Mouse (Mus musculus) left cerebral cortex, adult 18-20 months (tissue): Measurements from ENCODE around the gene Zfp850. TPM values are rescaled to one million over a fixed set of nuclear protein-coding genes. Genes with fewer than 3 reads are reported as not detected.
A peak's percentile ranks its signal among the peaks of the same experiment; 100 is the strongest.
"Not testable (repeated sequence)": the region's sequence is repeated elsewhere in the genome, so short reads cannot be mapped to it uniquely, and the experiment has no call there.

Experiments
- DNase-seq, 2 experiments: peaks; one replicate each; pipeline ENCODE4 v3.0.0; 2021 to 2022; ENCODE audit warnings: low spot score in 2 of 2, mixed read lengths in 1 of 2
- long read RNA-seq, 2 experiments: library from polyadenylated mRNA; stranded (forward); transcript quantifications; one replicate each; pipeline ENCODE4 v2.0.0; 2021
- total RNA-seq, 2 experiments: library from RNA; stranded (reverse); gene quantifications; 2 replicates each; pipeline ENCODE4 v1.2.3; 2021

Gene Zfp850
- total RNA-seq: 1 to 10 TPM; 7.1 to 7.5 TPM
- long read RNA-seq, experiment 1, full-length matches to known transcripts: 3 of 18 reads
- long read RNA-seq, experiment 1, partial matches to known transcripts: 0 of 18 reads
- long read RNA-seq, experiment 1, other reads (novel, unspliced or antisense): 15 of 18 reads
- long read RNA-seq, experiment 2, partial matches to known transcripts: 0 of 10 reads
- long read RNA-seq, experiment 2, other reads (novel, unspliced or antisense): 10 of 10 reads

DNA sequence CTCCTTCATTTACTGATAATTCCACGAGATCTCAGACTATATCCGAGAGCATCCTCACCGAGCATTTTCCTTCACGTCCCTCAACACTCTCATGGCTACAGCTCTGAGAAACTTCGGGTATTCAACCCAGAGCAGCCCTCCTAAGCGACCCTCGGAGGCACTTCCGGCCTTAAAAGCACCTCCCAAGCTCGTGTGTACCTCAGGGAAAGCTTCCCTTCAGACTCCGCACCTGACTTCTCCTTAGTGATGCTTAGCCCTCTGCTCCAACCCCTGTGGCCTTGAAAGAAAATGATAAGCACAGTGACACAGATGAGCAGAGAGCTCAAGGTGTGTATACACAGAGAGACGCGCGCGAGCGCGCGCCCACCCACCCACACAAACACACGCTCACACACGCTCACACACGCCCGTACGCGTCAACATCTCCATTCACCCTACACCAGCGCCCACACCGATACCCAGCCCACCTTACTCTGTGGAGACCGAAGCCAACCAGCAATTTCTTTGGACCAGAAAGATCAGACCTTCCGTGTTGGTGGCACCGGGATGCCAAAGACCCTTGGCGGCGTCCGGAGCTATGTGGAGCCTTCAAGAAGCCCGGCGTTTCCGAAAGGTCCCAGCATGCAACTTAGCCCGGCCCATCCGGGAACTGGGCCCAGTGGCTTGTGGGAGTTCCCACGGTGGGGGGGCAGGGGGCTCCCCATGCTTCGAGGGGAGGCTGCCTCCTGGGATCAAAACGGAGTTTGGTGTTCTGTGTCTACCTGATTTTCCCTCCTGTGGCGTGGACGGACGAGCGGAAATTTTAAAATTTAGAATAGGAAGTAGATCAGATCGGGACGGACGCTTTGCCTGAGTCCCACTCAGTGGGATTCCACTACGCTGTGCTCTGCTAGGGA is at the start of gene Zfp850:
Gene Zfp850, minus strand, starts transcription at position 567 of the 896 bp plus-strand sequence.
- DNase-seq: peak; percentile 75 to 80

DNA sequence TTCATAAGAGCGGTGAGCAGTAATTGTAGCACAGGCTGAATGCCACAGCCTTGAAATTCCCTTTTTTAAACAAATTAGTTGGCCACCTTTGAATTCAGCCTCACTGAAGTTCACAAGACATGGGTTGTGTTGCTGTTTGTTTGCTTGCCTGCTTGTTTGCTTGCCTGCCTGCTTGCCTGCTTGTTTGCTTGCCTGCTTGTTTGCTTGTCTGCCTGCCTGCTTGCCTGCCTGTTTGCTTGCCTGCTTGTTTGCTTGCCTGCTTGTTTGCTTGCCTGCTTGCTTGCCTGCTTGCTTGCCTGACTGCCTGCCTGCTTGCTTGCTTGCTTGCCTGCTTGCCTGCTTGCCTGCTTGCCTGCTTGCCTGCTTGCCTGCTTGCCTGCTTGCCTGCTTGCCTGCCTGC is 46.1 kb upstream of the Zfp850 start:
- DNase-seq: no peak

DNA sequence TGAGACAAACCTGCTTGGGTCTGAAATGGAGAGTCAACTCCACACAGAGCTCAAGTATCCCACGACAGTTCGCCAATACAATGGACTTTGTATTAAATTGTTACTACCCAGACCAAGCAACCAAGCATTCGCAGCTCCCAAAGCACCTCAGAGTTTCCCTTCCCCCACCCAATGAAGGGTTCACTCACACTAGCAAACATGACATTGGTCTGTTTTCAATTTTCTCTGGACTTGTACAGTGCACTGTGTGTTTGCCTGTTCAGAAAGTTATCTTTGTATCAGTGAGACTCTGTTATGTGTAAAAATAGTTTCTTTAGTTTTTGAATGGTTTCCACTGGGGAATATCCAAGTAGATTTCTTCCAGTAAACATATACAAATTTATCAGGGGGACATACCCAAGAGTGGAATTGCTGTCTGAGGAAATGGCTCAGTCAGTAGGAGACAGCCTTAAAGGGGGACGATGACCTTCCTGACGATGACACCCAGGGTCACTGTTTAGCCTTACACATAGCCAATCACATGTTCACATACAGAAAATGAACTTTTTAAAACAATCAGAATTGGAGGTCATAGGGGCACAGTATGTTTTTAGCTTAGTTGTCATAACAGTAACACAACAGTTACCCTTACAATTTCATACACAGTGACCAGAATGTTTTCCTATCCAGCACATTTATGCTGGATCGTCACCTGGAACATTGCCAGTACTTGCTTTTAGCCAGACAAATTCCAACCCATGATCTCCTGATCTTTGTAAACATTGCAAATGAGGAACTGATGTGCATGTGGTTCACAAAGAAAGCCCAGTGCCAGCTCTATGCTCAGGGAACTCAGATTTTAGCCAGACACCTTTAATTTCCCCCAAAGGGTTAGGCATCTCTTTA is 39.4 kb upstream of the Zfp850 start:
- no peak for DNase-seq

DNA sequence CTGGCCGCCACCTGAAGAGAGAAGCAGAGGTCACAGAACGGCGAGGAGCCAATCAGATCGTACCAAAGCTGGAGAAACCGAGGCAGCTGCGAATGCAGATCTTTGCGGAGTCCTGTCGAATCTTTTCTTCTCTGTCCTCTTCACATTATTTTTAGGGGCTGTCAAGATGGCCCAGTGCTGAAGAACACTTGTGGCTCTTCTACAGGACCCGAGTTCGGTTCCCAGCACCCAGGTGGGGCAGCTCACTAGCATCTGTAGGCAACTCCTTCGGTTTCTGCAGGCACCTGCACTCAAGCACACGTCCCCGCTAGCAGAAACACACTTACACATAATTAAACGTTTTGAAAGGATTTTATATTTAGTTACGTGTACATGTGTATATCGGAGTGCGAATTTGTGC is 36.7 kb upstream of the Zfp850 start:
- DNase-seq: no peak

DNA sequence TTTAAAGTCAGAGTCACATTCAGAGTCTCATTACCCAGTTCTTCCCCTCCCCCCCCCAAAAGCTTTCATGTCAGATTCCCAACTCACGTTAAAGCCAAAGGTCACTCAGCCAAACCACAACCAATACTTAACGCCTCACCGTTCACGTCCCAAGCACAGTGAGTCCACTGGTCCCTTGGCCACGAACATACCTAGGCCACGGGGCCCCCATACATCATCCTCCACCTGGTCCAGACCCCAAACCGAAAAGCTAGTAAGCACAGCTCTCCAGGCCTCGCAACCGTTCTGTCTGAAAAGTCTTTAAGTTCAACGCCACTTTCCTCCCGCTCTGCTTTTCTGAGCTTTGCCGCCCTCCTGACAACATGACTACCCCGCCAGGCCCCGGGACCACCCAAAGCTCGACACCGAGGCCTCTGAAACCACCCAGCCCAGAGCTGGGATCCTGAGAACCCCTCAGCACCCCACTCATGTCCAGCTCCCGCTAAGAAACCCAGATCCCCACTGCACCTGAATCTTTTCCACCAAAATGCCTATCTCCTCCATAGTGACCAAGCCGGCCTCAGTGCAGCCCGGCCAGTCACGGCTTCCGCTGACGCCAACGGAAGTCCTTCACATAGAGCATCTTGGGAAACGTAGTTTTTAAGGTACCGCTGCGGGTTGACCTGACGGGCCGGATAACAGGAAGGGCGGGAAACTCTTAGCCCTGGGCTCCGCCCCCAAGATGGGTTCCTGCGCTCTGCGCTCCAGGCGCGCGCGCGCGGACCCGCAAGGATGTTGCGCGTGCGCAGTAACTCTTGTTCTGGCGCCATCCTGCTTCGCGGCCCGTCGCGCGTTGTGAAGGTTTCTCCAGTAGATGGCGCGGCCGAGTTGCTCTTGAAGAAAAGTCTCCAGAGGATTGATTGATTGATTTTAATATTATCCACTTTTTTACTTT is 35.8 kb upstream of the Zfp850 start, which contains the start of gene Psmc4:
Gene Psmc4, minus strand, starts transcription at position 626 of the 934 bp plus-strand sequence.
- peak; percentile 97 to 99 for DNase-seq

DNA sequence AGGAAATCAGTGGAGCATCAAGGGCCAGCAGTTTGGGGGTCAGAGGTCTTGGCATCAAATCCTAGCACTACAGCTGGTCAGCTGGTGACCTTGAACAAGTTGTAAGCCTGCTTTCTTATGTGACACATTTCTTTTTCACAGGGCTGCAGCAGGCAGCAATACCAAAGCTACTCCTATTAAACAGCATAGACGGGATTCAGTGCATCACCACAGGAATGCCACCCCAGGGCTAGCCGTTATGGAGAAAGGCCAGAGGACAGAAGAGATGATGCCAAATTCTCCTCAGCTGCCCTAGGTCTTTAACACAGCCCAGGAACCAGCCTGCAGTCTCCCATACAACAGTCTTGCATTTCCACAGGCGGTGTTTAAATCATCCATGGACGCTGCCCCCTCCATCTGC is 30.6 kb upstream of the Zfp850 start:
- no peak for DNase-seq

DNA sequence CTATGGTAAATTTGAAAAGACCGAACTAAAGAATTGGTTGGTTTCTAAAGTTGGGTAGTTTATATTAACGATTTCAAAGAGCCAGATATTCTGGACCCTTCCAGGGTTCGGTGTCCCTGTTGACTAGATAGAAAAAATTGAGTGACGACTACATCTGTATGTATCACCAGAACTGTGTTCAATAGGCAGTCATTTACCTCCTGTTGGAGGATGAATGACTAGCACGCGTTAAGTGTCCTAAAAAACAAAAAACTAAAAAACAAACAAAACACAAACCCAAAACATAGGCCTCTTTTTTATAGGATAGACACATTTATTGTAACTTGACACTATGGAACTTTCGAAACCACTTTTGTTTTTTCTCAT is 513 bp upstream of the Zfp850 start:
- DNase-seq: no peak

DNA sequence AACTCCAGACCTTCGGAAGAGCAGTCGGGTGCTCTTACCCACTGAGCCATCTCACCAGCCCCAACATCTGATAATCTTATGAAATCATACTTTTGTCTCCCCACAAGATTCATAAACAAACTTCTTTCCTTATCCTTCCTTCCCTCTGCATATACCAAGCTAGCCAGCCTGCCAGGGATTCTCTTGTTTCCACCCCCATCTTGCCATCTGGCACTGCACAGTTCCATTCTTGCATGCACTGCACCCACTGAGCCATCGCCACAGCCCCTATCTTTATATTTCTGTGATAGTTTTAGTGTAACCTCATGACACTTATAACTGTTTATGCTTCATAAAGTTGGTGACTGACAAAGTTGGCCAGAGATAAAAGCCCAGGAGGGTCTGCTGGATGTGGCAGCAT is 3.6 kb downstream of the Zfp850 start:
- DNase-seq: peak; percentile 48 to 63

DNA sequence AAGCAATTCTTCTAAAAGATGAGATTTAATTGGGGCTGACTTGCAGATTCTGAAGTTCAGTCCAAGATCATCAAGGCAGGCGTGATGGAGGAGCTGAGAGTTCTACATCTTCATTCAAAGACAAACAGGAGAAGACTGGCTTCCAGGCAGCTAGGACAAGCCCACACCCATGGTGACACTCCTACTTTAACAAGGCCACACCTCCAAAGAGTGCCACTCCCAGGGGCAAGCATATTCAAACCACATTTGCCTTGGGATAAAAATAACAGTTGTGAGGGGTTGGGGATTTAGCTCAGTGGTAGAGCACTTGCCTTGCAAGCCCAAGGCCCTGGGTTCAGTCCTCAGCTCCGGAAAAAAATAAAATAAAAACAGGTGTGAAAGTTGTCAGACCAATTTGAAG is 31.7 kb downstream of the Zfp850 start:
- no peak for DNase-seq

DNA sequence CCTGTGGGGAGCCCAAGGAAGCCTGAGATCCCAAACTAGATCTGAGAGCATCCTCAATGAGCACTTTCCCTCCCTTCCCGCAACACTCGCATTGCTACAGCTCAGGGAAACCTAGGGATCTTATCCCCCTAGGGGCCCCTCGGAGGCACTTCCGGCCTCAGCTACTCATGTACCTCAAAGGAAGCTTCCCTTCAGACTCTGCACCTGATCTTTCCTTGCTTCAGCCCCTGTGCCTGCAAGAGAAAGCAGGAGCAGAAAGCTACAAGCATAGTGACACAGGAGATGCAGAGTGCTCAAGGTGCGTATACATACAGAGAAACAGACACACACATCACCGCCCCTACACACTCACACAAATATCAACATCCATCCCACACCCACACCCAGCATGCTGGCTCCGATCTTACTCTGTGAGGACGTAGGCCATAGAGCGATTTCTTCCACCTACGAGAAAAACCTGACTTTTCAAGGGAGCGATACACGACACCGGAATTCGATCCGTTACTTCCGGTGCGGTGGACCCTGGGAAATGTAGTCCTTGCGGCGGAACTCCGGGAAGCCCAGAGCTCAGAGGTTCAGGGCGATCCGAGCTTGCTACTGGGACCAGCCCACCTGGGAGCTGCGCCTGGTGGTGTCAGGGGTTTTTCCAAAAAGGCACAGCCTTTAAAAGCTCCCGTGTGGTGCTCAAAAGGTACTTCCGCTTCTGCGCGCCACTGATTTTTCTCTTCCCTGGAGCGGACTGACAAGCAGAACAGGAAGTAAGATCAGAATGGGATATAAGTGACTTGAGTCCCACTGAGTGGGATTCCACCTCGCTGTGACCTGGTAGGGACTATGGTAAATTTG is 35.0 kb downstream of the Zfp850 start, which contains the start of gene Zfp780b:
Gene Zfp780b, minus strand, starts transcription at position 489 of the 846 bp plus-strand sequence.
- DNase-seq: peak; percentile 79 to 82

DNA sequence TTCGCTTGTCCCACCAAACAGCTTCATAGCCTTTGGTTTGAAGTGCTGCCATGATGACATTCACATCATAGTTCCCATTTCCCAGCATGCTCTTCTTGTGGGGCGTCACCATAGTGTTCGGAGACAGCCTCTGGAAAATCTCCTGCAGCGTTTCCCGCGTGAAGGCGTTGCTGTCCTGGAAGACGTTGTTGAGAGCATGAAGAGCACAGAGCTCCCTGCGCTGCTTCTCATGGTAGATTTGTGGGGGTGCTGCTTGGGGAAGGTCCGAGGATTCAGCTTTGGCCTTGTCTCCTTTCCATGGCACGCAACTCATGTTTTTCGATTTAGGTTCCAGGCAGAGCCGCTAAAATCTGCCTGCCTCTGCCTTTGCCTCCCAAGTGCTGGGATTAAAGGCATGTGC is 64.5 kb downstream of the Zfp850 start:
- DNase-seq: not testable (repeated sequence)

DNA sequence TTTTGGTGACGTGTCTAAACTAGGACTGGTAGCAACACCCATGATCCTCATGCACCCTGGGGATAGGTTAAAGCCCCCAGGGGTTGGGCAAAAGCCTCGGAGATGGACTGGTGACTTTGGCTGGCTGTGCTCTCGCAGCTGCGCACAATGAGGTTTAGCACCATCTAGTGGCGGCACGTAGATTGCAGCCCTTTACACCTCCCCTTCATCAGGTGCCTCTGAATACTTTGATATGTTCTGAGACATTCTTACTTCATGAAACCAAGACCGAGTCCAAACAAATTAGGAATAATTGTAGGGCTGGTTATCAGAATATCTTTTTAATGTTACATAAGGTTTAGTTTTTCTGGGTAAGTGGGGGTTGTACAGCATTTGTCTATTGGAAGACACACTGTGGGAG is 72.0 kb downstream of the Zfp850 start:
- DNase-seq: peak; percentile 13 to 17

Other genes with a start within 250 kb of the Zfp850 start
- 1 to 10 TPM; 8.0 to 9.8 TPM for gene Zfp626, start 206.9 kb downstream of the Zfp850 start, total RNA-seq
- 1 to 10 TPM; 5.1 to 5.6 TPM for gene Zfp59, start 175.5 kb downstream of the Zfp850 start, total RNA-seq
- gene Zfp607a, start 156.6 kb downstream of the Zfp850 start, total RNA-seq: 1 to 10 TPM in 1 of 2 experiments, under 1 TPM in 1; 0.96 to 1.3 TPM
- gene Zfp974, start 84.7 kb downstream of the Zfp850 start, total RNA-seq: 10 to 100 TPM; 15.0 to 17.5 TPM
- gene Zfp780b, start 34.9 kb downstream of the Zfp850 start, total RNA-seq: 10 to 100 TPM; 21.4 to 22.0 TPM
- 100 to 1,000 TPM; 126 to 128 TPM for gene Psmc4, start 36.0 kb upstream of the Zfp850 start, total RNA-seq
- gene Fcgbp, start 57.1 kb upstream of the Zfp850 start, total RNA-seq: under 1 TPM; 0.30 to 0.58 TPM
- gene 9530053A07Rik, start 115.4 kb upstream of the Zfp850 start, total RNA-seq: under 1 TPM in 1 of 2 experiments, not detected in 1; 0.09 TPM
- 10 to 100 TPM; 47.8 to 60.2 TPM for gene Fbl, start 155.6 kb upstream of the Zfp850 start, total RNA-seq
- 10 to 100 TPM; 39.6 to 40.6 TPM for gene Dyrk1b, start 165.4 kb upstream of the Zfp850 start, total RNA-seq